Mouse (Mus musculus) neural tube, embryonic 12.5 days (tissue): ENCODE data around the gene Agmat. TPM values are rescaled to one million over a fixed set of nuclear protein-coding genes. Genes with fewer than 3 reads are reported as not detected.

Source experiments
- ATAC-seq: fragments of 200-750 bp; cut with Nextera tagmentation; 2 replicates; pipeline ENCODE4 v1.8.0; 2017; ENCODE audit warnings: low read depth, mild to moderate bottlenecking, moderate TSS enrichment, moderate library complexity; ENCODE audit not compliant: low FRiP score
- H3K27ac ChIP-seq: fragments of 300-500 bp; sonication (generic); 2 replicates; pipeline ENCODE4 v1.5.1; 2016
- H3K27me3 ChIP-seq: fragments of 300-500 bp; sonication (generic); replicated peaks from 2 replicates; pipeline ENCODE4 v1.6.1; 2016; ENCODE audit warnings: mild to moderate bottlenecking
- H3K36me3 ChIP-seq: fragments of 300-500 bp; sonication (generic); 2 replicates; pipeline ENCODE4 v1.6.1; 2016; ENCODE audit warnings: mild to moderate bottlenecking
- H3K4me1 ChIP-seq: fragments of 300-500 bp; sonication (generic); 2 replicates; pipeline ENCODE4 v1.6.1; 2016
- H3K4me2 ChIP-seq: fragments of 300-500 bp; sonication (generic); replicated peaks from 2 replicates; pipeline ENCODE4 v1.6.1; 2016; ENCODE audit warnings: mild to moderate bottlenecking
- H3K4me3 ChIP-seq: fragments of 300-500 bp; sonication (generic); 2 replicates; pipeline ENCODE4 v1.5.1; 2016
- H3K9ac ChIP-seq: fragments of 300-500 bp; sonication (generic); 2 replicates; pipeline ENCODE4 v1.6.1; 2016; ENCODE audit warnings: mild to moderate bottlenecking
- H3K9me3 ChIP-seq: fragments of 300-500 bp; sonication (generic); 2 replicates; pipeline ENCODE4 v1.6.1; 2016; ENCODE audit warnings: mild to moderate bottlenecking
- WGBS: fragments of 180-500 bp; shearing (Covaris S2); methylation state at CpG from one replicate; pipeline ENCODE4 v1.1.7; 2016; 5-methylcytosine and 5-hydroxymethylcytosine counted together
- polyA plus RNA-seq: library from polyadenylated mRNA; unstranded; fragments of >200 nt; fragmentation: Nextera tagmentation; extraction: Ambion mirVana; gene quantifications from 2 replicates; pipeline ENCODE4 v1.2.1, GENCODE M21; 2016

Gene Agmat
- polyA plus RNA-seq, 1 experiment from 2014 or later = not detected

DNA sequence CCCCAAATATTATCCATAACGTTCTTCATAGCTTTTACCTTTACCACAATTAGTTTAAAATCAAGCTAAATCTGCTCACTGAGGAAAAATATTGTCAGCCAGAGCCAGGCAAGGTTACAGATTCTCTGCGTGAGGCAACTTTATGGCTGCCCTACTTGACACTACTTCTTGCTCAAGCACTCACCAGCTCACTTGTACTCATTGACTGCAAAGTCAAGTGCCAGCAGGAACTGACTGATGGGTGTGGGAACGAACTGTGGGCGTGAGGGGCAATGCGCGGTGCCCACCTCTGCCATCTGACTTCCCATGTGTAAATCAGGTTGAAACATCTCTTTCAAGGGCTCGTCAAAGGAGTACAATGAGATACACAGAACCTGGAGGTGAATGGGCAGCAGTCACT is 41.0 kb downstream of the Agmat start:
- H3K4me1 ChIP-seq = peaks cover 10% of the 10 kb centered on the region
- 90% methylated on average over 7 of the region's 7 CpGs for WGBS
- H3K27ac ChIP-seq = no peak overlapping the region
- ATAC-seq = no peak
- H3K36me3 ChIP-seq = peaks cover 26% of the 10 kb centered on the region
- H3K27me3 ChIP-seq = no peaks in the 10 kb centered on the region
- H3K4me2 ChIP-seq = no peak overlapping the region
- H3K9me3 ChIP-seq = no peaks in the 10 kb centered on the region
- H3K9ac ChIP-seq = no peak overlapping the region
- H3K4me3 ChIP-seq = no peak overlapping the region

- H3K27me3 ChIP-seq = no peaks in the 10 kb centered on the region
- H3K4me1 ChIP-seq = peaks cover 10% of the 10 kb centered on the region
- H3K4me3 ChIP-seq = peak overlapping the region; percentile 96
- peak overlapping the region; percentile 86 for H3K4me2 ChIP-seq
- WGBS = 63% methylated on average over 3 of the region's 3 CpGs
- H3K36me3 ChIP-seq = peaks cover 5% of the 10 kb centered on the region; the same call in 1 of the 2 replicates
- ATAC-seq = no peak
- H3K9me3 ChIP-seq = no peaks in the 10 kb centered on the region
- H3K27ac ChIP-seq = no peak overlapping the region
- H3K9ac ChIP-seq = peak overlapping the region; percentile 88
These were observed 43.2 kb downstream of the Agmat start for GRCm38 (mm10) chr4:141789564-141790218.

GRCm38 (mm10) chr4:141790524-141790990 is 44.1 kb downstream of the Agmat start, which contains the start of gene Dnajc16:
Gene Dnajc16 (minus strand): TSS chr4:141790931.
- peak within 1 kb of the TSS; percentile 88 for H3K9ac ChIP-seq
- H3K36me3 ChIP-seq = no peaks in the 10 kb centered on the region
- H3K4me3 ChIP-seq = peak within 1 kb of the TSS; percentile 96
- no peaks in the 10 kb centered on the region for H3K9me3 ChIP-seq
- peak within 1 kb of the TSS; percentile 86 for H3K4me2 ChIP-seq
- WGBS = under 1% methylated on average over 42 of the region's 42 CpGs
- no peaks in the 10 kb centered on the region for H3K27me3 ChIP-seq
- H3K27ac ChIP-seq = 0 out of 2 replicates have a peak within 1 kb of the TSS, but pooled peaks have one; percentile 39
- H3K4me1 ChIP-seq = peaks cover 16% of the 10 kb centered on the region
- peak; percentile 89 for ATAC-seq

DNA sequence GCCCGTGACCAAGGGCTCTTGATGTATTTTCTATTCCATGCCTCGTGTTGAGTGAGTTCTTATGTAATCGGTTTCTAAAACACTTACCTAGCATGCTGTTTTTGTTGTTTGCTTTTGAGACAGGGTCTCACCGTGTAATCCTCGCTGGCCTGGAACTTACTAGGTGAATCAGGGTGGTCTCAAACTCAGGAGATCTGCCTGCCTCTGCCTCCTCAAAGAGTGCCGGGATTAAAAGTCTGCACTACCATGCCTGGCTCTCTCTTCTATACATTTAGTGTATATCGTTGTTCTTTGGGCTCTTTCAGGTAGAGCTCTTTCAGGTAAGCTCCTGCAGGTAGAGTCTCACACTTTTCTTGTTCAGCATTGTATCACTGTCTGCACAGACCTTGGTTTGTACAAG is 45.0 kb downstream of the Agmat start:
- no peak for ATAC-seq
- WGBS = 93% methylated on average over 7 of the region's 7 CpGs
- Histone ChIP-seq H3K4me3 (no peak overlapping the region), H3K4me1 (peaks cover 16% of the 10 kb centered on the region), H3K4me2 (no peak overlapping the region), H3K9ac (no peak overlapping the region), H3K36me3 (peaks cover 3% of the 10 kb centered on the region), H3K27ac (no peak overlapping the region), H3K9me3 (no peaks in the 10 kb centered on the region), H3K27me3 (no peaks in the 10 kb centered on the region)

DNA sequence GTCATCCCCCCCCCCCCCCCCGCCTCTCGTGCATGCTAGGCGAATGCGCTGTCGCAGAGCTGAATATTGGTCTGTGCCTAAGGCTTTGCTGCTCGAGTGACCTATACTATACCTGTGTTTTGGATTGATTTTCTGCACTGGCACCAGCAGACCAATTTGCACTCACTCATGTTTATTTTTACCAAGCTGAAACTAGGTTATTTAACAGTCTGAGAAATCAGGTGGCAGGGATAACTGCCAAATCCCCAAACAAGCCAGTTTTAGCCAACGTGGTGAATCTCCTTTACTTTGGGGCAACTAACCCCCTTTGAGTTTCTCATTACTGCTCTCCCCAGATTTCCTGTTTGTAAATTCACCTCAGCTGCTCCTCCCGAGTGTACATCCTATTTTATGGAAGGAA is 45.5 kb downstream of the Agmat start:
- H3K9me3 ChIP-seq = no peaks in the 10 kb centered on the region
- H3K4me1 ChIP-seq = peaks cover 16% of the 10 kb centered on the region
- H3K4me2 ChIP-seq = no peak overlapping the region
- no peak overlapping the region for H3K27ac ChIP-seq
- no peaks in the 10 kb centered on the region for H3K27me3 ChIP-seq
- H3K4me3 ChIP-seq = no peak overlapping the region
- H3K36me3 ChIP-seq = peaks cover 7% of the 10 kb centered on the region
- H3K9ac ChIP-seq = no peak overlapping the region
- 91% methylated on average over 8 of the region's 8 CpGs for WGBS
- ATAC-seq = no peak

- H3K4me1 ChIP-seq = peaks cover 16% of the 10 kb centered on the region
- ATAC-seq = no peak
- 14% methylated on average over 10 of the region's 10 CpGs for WGBS
- peak overlapping the region; percentile 75 for H3K9ac ChIP-seq
- peak overlapping the region; percentile 62 for H3K4me2 ChIP-seq
- peak overlapping the region; percentile 68 for H3K27ac ChIP-seq
- H3K4me3 ChIP-seq = peak overlapping the region; percentile 65
- peaks cover 14% of the 10 kb centered on the region for H3K36me3 ChIP-seq
- H3K27me3 ChIP-seq = no peaks in the 10 kb centered on the region
- no peaks in the 10 kb centered on the region for H3K9me3 ChIP-seq
These were observed 46.2 kb downstream of the Agmat start for GRCm38 (mm10) chr4:141792554-141793281.

DNA sequence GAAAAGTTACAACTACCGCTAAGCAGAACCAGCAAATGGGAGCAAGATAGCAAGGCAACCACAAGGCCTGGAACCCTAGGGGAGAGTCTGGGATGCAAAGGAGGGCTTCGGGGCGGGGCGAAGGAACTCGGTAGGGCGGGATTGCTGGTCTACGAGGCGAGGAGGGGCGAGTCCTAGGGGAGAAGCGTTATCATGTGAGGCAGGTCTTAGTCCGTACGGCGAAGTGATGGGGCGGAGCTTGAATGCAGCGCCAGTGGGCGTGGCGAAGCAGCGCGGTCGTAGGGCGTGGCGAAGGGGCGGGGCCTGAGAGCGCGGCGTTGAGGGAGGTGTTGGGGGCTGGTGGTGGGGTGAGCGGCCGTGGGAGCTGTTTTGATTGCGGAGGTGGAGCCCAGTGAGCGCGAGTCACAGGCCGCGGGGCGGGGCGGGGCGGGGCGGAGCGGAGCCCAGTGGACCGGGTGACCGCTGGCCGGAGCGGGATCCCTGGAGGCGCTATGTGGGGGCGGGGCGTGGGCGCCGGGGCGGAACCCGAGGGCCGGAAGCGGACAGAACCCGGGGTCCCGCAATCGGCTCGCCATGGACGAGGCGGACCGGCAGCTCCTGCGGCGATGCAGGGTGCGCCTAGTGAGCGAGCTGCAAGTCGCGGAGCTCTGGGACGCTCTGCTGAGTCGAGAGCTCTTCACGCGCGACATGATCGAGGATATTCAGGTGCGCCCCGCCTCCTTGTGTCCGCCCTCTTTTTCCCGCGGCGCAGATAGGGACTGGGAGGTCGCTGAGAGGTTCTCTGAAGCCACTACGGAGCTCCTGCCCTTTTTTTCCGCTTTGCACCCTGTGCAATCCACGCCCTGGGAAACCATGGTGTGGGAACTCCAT is 47.0 kb downstream of the Agmat start, which contains the start of gene Casp9:
Gene Casp9, plus strand, starts transcription at position 331 of the 870 bp plus-strand sequence.
- H3K4me2 ChIP-seq = peak within 1 kb of the TSS; percentile 62
- ATAC-seq = peak; percentile 77
- H3K9ac ChIP-seq = peak within 1 kb of the TSS; percentile 75
- no peaks in the 10 kb centered on the region for H3K9me3 ChIP-seq
- peaks cover 20% of the 10 kb centered on the region for H3K36me3 ChIP-seq
- no peaks in the 10 kb centered on the region for H3K27me3 ChIP-seq
- peaks cover 16% of the 10 kb centered on the region for H3K4me1 ChIP-seq
- H3K27ac ChIP-seq = peak within 1 kb of the TSS; percentile 68
- WGBS = under 1% methylated on average over 79 of the region's 80 CpGs
- peak within 1 kb of the TSS; percentile 65 for H3K4me3 ChIP-seq

- no peaks in the 10 kb centered on the region for H3K9me3 ChIP-seq
- peak overlapping the region; percentile 65 for H3K4me3 ChIP-seq
- H3K36me3 ChIP-seq = peaks cover 21% of the 10 kb centered on the region
- H3K27ac ChIP-seq = peak overlapping the region; percentile 68; the same call in 1 of the 2 replicates
- H3K4me1 ChIP-seq = peaks cover 16% of the 10 kb centered on the region
- WGBS = 18% methylated on average over 5 of the region's 5 CpGs
- peak overlapping the region; percentile 75 for H3K9ac ChIP-seq
- peak overlapping the region; percentile 62 for H3K4me2 ChIP-seq
- ATAC-seq = no peak
- no peaks in the 10 kb centered on the region for H3K27me3 ChIP-seq
These were observed 47.7 kb downstream of the Agmat start for GRCm38 (mm10) chr4:141794152-141794535.

- H3K9ac ChIP-seq = peak overlapping the region; percentile 17; the same call in 1 of the 2 replicates
- no peak for ATAC-seq
- no peak overlapping the region for H3K27ac ChIP-seq
- H3K27me3 ChIP-seq = no peaks in the 10 kb centered on the region
- 94% methylated on average over 7 of the region's 7 CpGs for WGBS
- H3K4me3 ChIP-seq = no peak overlapping the region
- H3K4me2 ChIP-seq = no peak overlapping the region
- peaks cover 6% of the 10 kb centered on the region; the same call in 1 of the 2 replicates for H3K4me1 ChIP-seq
- no peaks in the 10 kb centered on the region for H3K9me3 ChIP-seq
- H3K36me3 ChIP-seq = peaks cover 21% of the 10 kb centered on the region
These were observed 49.9 kb downstream of the Agmat start for GRCm38 (mm10) chr4:141796356-141796755.

DNA sequence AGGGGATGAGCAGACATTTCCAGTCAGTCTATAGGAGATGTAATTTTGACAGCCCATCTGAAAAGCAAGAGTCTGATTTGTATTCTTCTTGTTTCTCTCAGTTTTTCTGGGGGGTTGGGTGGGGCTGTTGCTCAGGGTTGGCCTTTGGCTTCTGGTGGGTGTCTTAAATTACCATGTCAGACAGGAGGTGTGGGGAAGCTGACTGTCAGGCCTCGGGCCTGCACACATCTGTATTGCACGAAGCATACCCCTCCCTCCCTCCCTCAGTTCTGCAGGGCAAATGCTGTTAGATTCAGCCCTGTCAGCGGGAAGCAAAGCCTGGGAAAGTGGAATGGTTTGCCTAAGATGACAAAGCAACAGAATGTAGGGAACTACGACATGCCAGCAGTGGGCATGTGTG is 50.5 kb downstream of the Agmat start:
- WGBS = 92% methylated on average over 4 of the region's 4 CpGs
- no peak for ATAC-seq
- no peak overlapping the region for H3K9ac ChIP-seq
- H3K9me3 ChIP-seq = no peaks in the 10 kb centered on the region
- H3K27me3 ChIP-seq = no peaks in the 10 kb centered on the region
- H3K36me3 ChIP-seq = peaks cover 21% of the 10 kb centered on the region
- no peak overlapping the region for H3K4me2 ChIP-seq
- no peak overlapping the region for H3K27ac ChIP-seq
- no peak overlapping the region for H3K4me3 ChIP-seq
- peaks cover 6% of the 10 kb centered on the region; the same call in 1 of the 2 replicates for H3K4me1 ChIP-seq

- ATAC-seq = no peak
- H3K4me3 ChIP-seq = no peak overlapping the region
- peaks cover 6% of the 10 kb centered on the region; the same call in 1 of the 2 replicates for H3K4me1 ChIP-seq
- H3K27me3 ChIP-seq = no peaks in the 10 kb centered on the region
- H3K9ac ChIP-seq = no peak overlapping the region
- no peak overlapping the region for H3K4me2 ChIP-seq
- no peak overlapping the region for H3K27ac ChIP-seq
- WGBS = 92% methylated on average over 5 of the region's 5 CpGs
- no peaks in the 10 kb centered on the region for H3K9me3 ChIP-seq
- peaks cover 21% of the 10 kb centered on the region for H3K36me3 ChIP-seq
These were observed 51.1 kb downstream of the Agmat start for GRCm38 (mm10) chr4:141797545-141797944.
